Mouse (Mus musculus) lung, postnatal 0 days (tissue): ENCODE measurements around the gene Bckdha.

ENCODE experiments used
- CTCF ChIP-seq: IDR thresholded peaks from 2 replicates; pipeline ENCODE4 v1.5.1; 2016; ENCODE audit warnings: antibody characterized with exemption, mild to moderate bottlenecking
- EP300 ChIP-seq: IDR thresholded peaks from 2 replicates; pipeline ENCODE4 v1.6.1; 2016; ENCODE audit warnings: antibody characterized with exemption, mild to moderate bottlenecking, control low read depth

DNA sequence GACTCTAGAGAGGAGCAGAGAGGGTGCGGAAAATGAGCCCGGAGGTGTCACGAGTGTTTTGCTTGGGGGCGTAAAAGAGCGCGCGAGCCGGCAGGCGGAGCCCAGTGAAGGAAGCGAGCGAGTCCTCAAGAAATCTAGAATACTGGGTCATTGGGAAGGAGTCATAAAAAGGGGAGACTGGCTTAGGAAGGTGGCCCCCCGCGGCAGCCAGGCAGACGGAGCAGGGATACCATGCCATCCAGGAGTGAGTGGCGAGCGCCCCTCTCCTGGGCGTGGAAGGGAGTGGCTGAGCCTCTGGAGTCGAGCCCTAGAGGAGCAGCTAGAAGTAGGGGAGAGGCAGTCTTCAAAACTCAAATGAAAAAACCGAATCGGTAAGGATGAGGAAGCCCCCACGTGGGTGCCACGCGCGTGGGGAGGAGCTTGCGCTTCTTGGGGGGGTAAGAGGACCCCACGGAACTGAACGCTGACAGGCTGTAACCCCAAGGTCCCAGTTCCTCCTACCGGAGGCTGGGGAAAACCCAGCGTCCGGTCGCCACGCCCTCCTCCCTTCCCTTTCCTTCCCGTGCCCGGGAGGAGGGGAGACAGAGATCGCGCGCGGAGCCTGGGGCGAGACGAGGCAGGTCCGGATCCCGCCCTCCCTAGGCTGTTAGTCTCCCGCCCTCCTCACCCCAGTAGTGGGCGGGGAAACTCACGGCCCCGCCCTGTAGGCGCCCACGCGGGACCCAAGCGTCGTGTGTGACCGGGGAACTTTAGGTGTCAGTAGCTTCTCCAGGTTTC lies 30.2 kb upstream of the Bckdha start:
- TF ChIP-seq CTCF (peak; percentile 35), EP300 (peak; percentile 47; the same call in 1 of the 2 replicates)
